Mouse (Mus musculus): ENCODE data around the gene D630036H23Rik. TPM values are rescaled to one million over a fixed set of nuclear protein-coding genes. Genes with fewer than 3 reads are reported as not detected.

Gene D630036H23Rik
- polyA plus RNA-seq (2017; shearing (Covaris generic)) = not detected

DNA sequence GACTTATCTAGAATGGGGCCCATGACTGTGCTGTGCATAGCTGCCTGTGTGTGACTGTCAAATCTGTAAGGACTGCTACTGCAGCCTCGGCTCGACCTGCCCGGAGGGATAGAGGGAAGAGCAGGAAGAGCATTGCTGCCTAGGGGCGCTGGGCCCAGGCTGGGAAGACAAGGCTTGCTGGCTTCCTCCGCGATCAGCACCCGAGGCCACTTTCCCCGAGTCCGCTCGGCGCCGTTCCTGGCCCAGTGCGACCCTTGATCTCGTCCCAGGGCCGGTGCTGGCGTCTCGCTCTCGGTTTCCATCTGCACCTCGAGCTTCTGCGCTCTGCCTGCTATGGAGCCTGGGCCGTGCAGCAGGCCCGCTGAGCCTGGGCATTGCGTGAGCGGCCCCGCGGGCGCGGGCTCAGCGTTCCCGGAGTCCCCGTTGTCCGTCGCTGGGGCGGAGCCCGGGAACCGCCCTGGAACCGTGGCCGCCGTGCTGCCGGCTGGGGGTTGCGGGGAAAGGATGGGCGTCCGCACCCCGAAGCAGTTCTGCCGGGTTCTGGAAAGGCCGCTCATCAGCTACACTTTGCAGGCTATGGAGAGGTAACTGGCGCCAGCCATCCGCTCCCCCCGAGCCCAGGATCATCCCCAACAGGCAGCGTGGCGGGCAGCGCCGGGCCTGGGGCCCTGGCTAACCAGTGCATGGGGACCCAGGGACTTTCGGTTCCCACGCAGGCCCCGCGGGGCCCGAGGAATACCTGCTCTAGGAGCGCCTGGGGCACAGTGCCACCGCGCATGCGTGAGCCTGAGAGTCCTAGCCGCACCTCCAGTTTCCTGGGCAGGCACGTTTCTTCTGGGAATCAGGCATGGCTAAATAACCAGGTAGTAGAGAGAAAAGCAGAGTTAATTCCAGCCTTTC is at the start of gene D630036H23Rik, which contains the start of gene Ispd:
D630036H23Rik (minus strand) TSS at position 741 of the 900 bp plus-strand sequence.
Ispd (plus strand) TSS at position 10 of the 900 bp plus-strand sequence.

Other genes with a start within 250 kb of the D630036H23Rik start
- gene Ankmy2, start 225.1 kb downstream of the D630036H23Rik start, polyA plus RNA-seq (2017; shearing (Covaris generic)) = 57.3 TPM
- 228 TPM for gene Bzw2, start 224.1 kb downstream of the D630036H23Rik start, polyA plus RNA-seq (2017; shearing (Covaris generic))
- not detected for gene Lrrc72, start 128.8 kb downstream of the D630036H23Rik start, polyA plus RNA-seq (2017; shearing (Covaris generic))
- 20.8 TPM for gene Sostdc1, start 68.0 kb downstream of the D630036H23Rik start, polyA plus RNA-seq (2017; shearing (Covaris generic))
- gene Ispd, start 731 bp downstream of the D630036H23Rik start, polyA plus RNA-seq (2017; shearing (Covaris generic)) = 3.4 TPM